Mouse (Mus musculus): ENCODE data around the gene Ssr2.

DNA sequence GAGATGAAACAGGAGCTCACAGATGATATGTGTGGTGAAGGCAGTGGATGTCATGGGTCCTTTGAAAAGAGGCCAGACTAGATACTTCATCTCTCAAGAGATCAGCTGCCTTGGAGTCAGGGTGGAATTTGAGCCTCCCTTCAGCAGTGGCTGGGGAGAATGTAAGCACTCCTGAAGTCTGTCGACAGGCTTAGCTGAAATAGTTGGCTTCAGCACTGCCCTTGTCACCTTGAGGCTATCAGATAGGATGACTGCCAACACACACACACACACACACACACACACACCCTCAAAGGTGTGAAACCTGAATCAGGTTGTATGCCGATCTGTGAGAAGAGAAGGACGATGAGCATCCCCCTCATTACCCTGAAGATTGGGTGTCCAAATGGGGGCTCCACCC lies 15.4 kb downstream of the Ssr2 start:
- TF ChIP-seq CTCF (IDR thresholded peaks at IDR 0.05; ENCODE audit: extremely low read depth, insufficient read depth, insufficient read length, insufficient replicate concordance) = no peak
- no peak for TF ChIP-seq POLR2A (IDR thresholded peaks at IDR 0.05; ENCODE audit: low read depth, low read length)
